In the genomic region with DNA sequence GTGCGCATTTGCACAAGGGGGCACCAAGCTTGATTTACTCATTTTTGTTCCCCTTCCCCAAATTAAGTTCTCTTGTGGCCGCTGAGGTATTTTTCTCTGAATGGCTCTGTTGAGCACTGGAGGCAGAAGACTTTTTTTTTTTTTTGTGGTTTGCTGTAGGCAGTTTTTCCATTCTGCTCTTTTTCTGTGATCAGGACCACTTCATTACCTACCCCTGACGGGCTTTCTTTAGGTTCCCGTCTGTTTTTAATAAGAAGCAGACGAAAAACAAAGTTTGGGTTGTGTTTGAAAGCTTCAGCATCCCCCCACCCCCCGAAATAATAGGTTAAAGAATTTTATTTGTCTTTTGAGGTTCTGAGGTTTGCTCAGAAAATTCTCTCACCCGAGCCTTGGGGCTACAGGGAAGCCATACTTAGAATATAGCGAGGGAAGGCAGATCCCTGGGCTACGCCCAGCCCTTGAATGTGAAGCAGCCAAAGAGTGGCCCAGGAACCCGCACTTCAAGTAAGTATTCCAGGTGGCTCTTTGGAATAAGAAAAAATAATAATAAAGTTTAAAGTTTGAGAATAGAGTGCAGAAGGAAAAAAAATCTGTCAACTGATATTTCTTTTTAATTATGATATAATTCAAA, we compare ENCODE assay signal across 18 mouse cellular contexts.
A peak's percentile ranks its signal among the peaks of the same experiment; 100 is the strongest.
DNase-seq lines count a peak whose midpoint lies in the region; ATAC-seq and TF ChIP-seq lines count a peak whose summit lies in the region.
"Had no signal": no experiment of that assay in that cellular context is flagged by ENCODE, and none has a peak within 500 bp of the region (broad histone marks: within the 10 kb centered on the region; RNA-seq: fewer than 3 reads in every experiment).

No protein-coding gene starts in this region.

- H3K27me3 ChIP-seq in hindbrain, embryonic 10.5 days (ENCODE audit: insufficient read depth, poor library complexity, severe bottlenecking) = no peaks in the 10 kb centered on the region
- H3K27me3 ChIP-seq in hindbrain, embryonic 14.5 days (ENCODE audit: control insufficient read depth, insufficient read depth, low read length) = no peaks in the 10 kb centered on the region
- no peaks in the 10 kb centered on the region for H3K27me3 ChIP-seq in lung, postnatal 0 days (replicated peaks; ENCODE audit: insufficient read depth, low read length)
- no peaks in the 10 kb centered on the region for H3K27me3 ChIP-seq in embryonic facial prominence, embryonic 10.5 days (replicated peaks; ENCODE audit: low read depth, poor library complexity, severe bottlenecking)
- H3K27me3 ChIP-seq in limb, embryonic 10.5 days (ENCODE audit: low read depth, poor library complexity, severe bottlenecking) = no peaks in the 10 kb centered on the region
- H3K27me3 ChIP-seq: heart, embryonic 15.5 days; neural tube, embryonic 15.5 days had no signal

- TF ChIP-seq CTCF in lung, postnatal 0 days (IDR thresholded peaks at IDR 0.05) = no peak

- TF ChIP-seq EP300 in lung, postnatal 0 days (IDR thresholded peaks at IDR 0.05) = peak; percentile 66; the same call in 1 of the 2 replicates

- WGBS in hindbrain, embryonic 10.5 days = 70% methylated on average over 10 of the region's 10 CpGs
- 79% methylated on average over 10 of the region's 10 CpGs for WGBS in hindbrain, embryonic 14.5 days
- WGBS in lung, postnatal 0 days = 59% methylated on average over 10 of the region's 10 CpGs
- WGBS in embryonic facial prominence, embryonic 10.5 days = 38% methylated on average over 10 of the region's 10 CpGs
- WGBS in limb, embryonic 10.5 days = 32% methylated on average over 10 of the region's 10 CpGs

- no peak overlapping the region for H3K4me3 ChIP-seq in hindbrain, embryonic 10.5 days
- no peak overlapping the region for H3K4me3 ChIP-seq in hindbrain, embryonic 14.5 days (replicated peaks; ENCODE audit: low read length)
- H3K4me3 ChIP-seq in lung, postnatal 0 days (ENCODE audit: low read depth, low read length) = no peak overlapping the region
- H3K4me3 ChIP-seq in embryonic facial prominence, embryonic 10.5 days = peak overlapping the region; percentile 34
- H3K4me3 ChIP-seq in limb, embryonic 10.5 days = peak overlapping the region; percentile 32
- H3K4me3 ChIP-seq: erythroblast, embryonic 14.5 days; heart, embryonic 15.5 days; neural tube, embryonic 15.5 days had no signal

- no peak overlapping the region for H3K9ac ChIP-seq in hindbrain, embryonic 14.5 days
- no peak overlapping the region for H3K9ac ChIP-seq in lung, postnatal 0 days (replicated peaks; ENCODE audit: low read depth)
- H3K9ac ChIP-seq: heart, embryonic 15.5 days; neural tube, embryonic 15.5 days had no signal

- H3K36me3 ChIP-seq in hindbrain, embryonic 10.5 days = no peaks in the 10 kb centered on the region
- H3K36me3 ChIP-seq in hindbrain, embryonic 14.5 days (replicated peaks; ENCODE audit: control insufficient read depth, insufficient read depth) = no peaks in the 10 kb centered on the region
- H3K36me3 ChIP-seq in lung, postnatal 0 days (ENCODE audit: insufficient read depth, low read length) = no peaks in the 10 kb centered on the region
- no peaks in the 10 kb centered on the region for H3K36me3 ChIP-seq in embryonic facial prominence, embryonic 10.5 days (replicated peaks)
- H3K36me3 ChIP-seq in limb, embryonic 10.5 days = no peaks in the 10 kb centered on the region
- H3K36me3 ChIP-seq: G1E; heart, embryonic 15.5 days; neural tube, embryonic 15.5 days had no signal

- no peak overlapping the region for H3K4me2 ChIP-seq in hindbrain, embryonic 14.5 days (replicated peaks)
- H3K4me2 ChIP-seq in lung, postnatal 0 days (replicated peaks; ENCODE audit: low read depth, low read length) = no peak overlapping the region
- H3K4me2 ChIP-seq: heart, embryonic 15.5 days; neural tube, embryonic 15.5 days had no signal

- peak overlapping the region; percentile 81 for H3K27ac ChIP-seq in hindbrain, embryonic 10.5 days
- H3K27ac ChIP-seq in hindbrain, embryonic 14.5 days = no peak overlapping the region
- peak overlapping the region; percentile 51; the same call in 1 of the 2 replicates for H3K27ac ChIP-seq in lung, postnatal 0 days (ENCODE audit: low read length)
- peak overlapping the region; percentile 89 for H3K27ac ChIP-seq in embryonic facial prominence, embryonic 10.5 days (replicated peaks)
- H3K27ac ChIP-seq in limb, embryonic 10.5 days = peak overlapping the region; percentile 94
- H3K27ac ChIP-seq: heart, embryonic 15.5 days; neural tube, embryonic 15.5 days had no signal

- peaks cover 26% of the 10 kb centered on the region for H3K4me1 ChIP-seq in hindbrain, embryonic 10.5 days (replicated peaks)
- no peaks in the 10 kb centered on the region for H3K4me1 ChIP-seq in hindbrain, embryonic 14.5 days (replicated peaks; ENCODE audit: control insufficient read depth, insufficient read depth, low read length)
- H3K4me1 ChIP-seq in lung, postnatal 0 days (ENCODE audit: insufficient read depth, low read depth, low read length) = no peaks in the 10 kb centered on the region; the same call in 1 of the 2 replicates
- peaks cover 42% of the 10 kb centered on the region for H3K4me1 ChIP-seq in embryonic facial prominence, embryonic 10.5 days
- peaks cover 91% of the 10 kb centered on the region for H3K4me1 ChIP-seq in limb, embryonic 10.5 days
- H3K4me1 ChIP-seq: heart, embryonic 15.5 days; neural tube, embryonic 15.5 days had no signal

- ATAC-seq in hindbrain, embryonic 14.5 days (ENCODE audit: low FRiP score) = no peak
- peak; percentile 88 for ATAC-seq in lung, postnatal 0 days
- ATAC-seq: hindbrain, embryonic 16.5 days had no signal

- no peak for DNase-seq in hindbrain, embryonic 10.5 days (ENCODE audit: low spot score)
- DNase-seq in hindbrain, embryonic 14.5 days (ENCODE audit: low spot score) = no peak
- peak; percentile 60 for DNase-seq in lung, postnatal 0 days (ENCODE audit: low spot score)
- no peak for DNase-seq in lung, postnatal 25 days (ENCODE audit: low spot score)
- DNase-seq in embryonic facial prominence, embryonic 10.5 days (ENCODE audit: low spot score) = peak; percentile 36
- DNase-seq in limb, embryonic 10.5 days (ENCODE audit: low spot score) = no peak
- DNase-seq in ovary, postnatal 14 days (ENCODE audit: low spot score) = no peak
- DNase-seq in left cerebral cortex, postnatal 14 days (ENCODE audit: low spot score in 2 of 2) = no peak
- DNase-seq: adrenal gland, postnatal 14 days; cerebellum, postnatal 10 days; kidney, postnatal 36 days; left cerebral cortex, postnatal 4 days; right cerebral cortex, adult 18-20 months had no signal

- H3K9me3 ChIP-seq in hindbrain, embryonic 10.5 days = no peaks in the 10 kb centered on the region
- H3K9me3 ChIP-seq in hindbrain, embryonic 14.5 days (ENCODE audit: control insufficient read depth, low read length) = no peaks in the 10 kb centered on the region
- H3K9me3 ChIP-seq in lung, postnatal 0 days (ENCODE audit: low read length) = no peaks in the 10 kb centered on the region
- no peaks in the 10 kb centered on the region for H3K9me3 ChIP-seq in embryonic facial prominence, embryonic 10.5 days
- no peaks in the 10 kb centered on the region for H3K9me3 ChIP-seq in limb, embryonic 10.5 days (replicated peaks)
- H3K9me3 ChIP-seq: G1E; heart, embryonic 15.5 days; neural tube, embryonic 15.5 days had no signal

- intact Hi-C loops in left cerebral cortex, postnatal 14 days (cut with DNase I) = no loop called here

Comparison
In these comparisons a context has a peak if more than half of its experiments do, and no peak if none do; other contexts are left out.
1. DNase-seq: peak in lung, postnatal 0 days (single experiment) and embryonic facial prominence, embryonic 10.5 days (single experiment); none in hindbrain, embryonic 10.5 days (single experiment), hindbrain, embryonic 14.5 days (single experiment), lung, postnatal 25 days (single experiment), limb, embryonic 10.5 days (single experiment), ovary, postnatal 14 days (single experiment) and left cerebral cortex, postnatal 14 days (0 of 2).
2. H3K4me3 ChIP-seq: peak in embryonic facial prominence, embryonic 10.5 days (single experiment) and limb, embryonic 10.5 days (single experiment); none in hindbrain, embryonic 10.5 days (single experiment), hindbrain, embryonic 14.5 days (single experiment) and lung, postnatal 0 days (single experiment).